Mouse (Mus musculus) c-Kit-negative CD71-positive TER-119-positive erythroid progenitor cells, embryonic 14.5 days (primary cell): ENCODE data around the gene Slc10a6.

ENCODE experiments used
- DNase-seq: peaks from one replicate; pipeline ENCODE4 v3.0.0-alpha.2; 2013; ENCODE audit warnings: low read depth, low spot score

Slc10a6 gene

GRCm38 (mm10) chr5:103617191-103617590 lies 12.0 kb downstream of the Slc10a6 start:
- DNase-seq, result no peak

- DNase-seq, result no peak
Measured at GRCm38 (mm10) chr5:103614356-103614755, 14.8 kb downstream of the Slc10a6 start.

GRCm38 (mm10) chr5:103612316-103612715 lies 16.9 kb downstream of the Slc10a6 start:
- no peak for DNase-seq

GRCm38 (mm10) chr5:103610856-103611472 lies 18.2 kb downstream of the Slc10a6 start:
- DNase-seq, result no peak

DNA sequence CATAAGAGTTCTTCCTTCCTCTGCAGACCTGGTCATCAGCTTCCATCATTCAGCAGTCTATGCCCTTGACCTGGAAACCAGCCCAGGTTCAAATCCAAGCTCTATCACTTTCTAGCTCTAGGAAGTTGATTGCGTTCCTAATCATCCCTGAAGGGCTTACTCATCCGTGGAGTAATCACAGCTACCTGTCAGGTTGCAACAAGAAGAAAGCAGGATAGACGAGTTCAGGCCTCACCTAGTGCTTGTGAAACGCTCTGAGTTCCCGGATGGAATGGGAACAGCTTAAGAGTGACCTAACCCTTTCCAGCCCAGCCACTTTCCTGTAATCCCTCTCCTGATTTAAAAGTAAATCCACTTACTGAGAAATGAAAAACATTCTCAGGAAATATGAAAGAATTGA lies 19.1 kb downstream of the Slc10a6 start:
- DNase-seq, result no peak

DNA sequence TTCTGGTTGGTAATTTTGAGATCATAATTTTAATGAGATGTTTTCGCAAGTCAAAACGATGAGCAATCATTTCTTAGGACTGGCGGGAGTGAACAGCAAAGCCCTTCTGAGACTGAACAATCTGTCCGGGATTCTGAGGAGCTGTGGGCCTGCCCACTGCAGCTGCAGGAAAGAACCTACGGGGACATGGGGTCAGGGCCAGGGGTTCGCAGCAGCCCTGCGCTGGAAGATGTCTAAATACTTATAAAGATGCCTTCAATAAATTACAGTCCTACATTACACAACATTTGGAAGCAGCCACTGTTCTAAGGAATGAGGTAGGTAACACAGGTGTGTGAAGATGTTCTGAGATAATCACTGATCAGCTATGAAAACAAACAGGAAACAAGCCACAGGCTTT lies 23.5 kb downstream of the Slc10a6 start:
- DNase-seq, result no peak

DNA sequence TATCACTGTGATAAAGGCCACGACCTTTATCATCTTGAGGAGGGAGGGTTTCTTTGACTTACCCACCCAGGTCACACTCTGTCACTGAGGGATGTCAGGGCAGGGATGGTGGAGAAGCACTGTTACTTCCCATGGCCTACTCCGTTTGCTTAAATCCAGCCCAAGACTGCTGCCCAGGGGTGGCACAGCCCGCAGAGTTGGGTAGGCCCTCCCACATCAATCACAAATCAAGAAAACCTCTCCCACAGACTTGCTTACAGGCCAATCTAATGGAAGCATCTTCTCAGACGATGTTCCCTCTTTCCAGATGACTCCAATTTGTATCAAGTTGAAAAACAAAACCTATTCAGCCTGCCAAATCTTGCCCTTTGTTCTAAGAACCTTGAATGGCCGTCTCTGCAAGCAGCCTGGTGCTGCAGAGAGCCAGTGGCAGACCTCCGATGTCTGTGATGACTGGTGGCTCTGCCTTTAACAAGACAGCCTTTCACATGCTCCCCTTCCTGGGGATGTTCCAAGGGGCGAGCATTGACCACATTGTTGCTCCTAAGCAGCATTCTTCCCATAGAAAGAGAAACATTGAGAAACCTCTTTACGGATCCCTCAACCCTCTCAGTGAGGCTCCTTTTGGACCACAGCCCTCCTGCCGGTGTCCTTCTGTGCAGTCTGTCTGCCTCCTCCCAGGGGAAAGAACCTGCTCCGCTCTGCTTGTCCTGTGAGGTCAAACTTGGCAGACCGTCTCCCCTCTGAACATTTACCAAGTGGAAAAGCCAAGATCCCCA lies 25.9 kb downstream of the Slc10a6 start:
- no peak for DNase-seq

- no peak for DNase-seq
Measured at GRCm38 (mm10) chr5:103598881-103599280, 30.3 kb downstream of the Slc10a6 start.

GRCm38 (mm10) chr5:103598264-103598663 lies 30.9 kb downstream of the Slc10a6 start:
- no peak for DNase-seq

DNA sequence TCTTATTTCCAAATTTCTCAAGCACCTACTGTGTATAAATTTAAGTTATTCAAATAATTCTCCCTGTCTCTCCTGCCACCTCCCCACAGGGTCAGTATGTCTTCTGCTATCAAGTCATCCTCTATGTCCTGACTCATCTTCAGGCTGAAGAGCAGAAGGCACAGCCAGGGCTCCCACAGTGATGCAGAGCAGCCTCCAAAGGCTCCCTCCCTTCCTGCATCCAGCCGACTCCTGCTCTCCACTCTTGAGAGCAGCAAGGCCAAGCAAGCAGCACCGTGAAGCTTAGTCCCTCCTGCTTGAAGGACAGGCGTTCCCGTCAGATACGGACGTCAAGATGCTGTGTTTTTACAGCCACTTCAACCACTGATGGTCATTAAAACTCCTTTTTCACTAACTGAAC lies 31.6 kb downstream of the Slc10a6 start:
- DNase-seq, result no peak

DNA sequence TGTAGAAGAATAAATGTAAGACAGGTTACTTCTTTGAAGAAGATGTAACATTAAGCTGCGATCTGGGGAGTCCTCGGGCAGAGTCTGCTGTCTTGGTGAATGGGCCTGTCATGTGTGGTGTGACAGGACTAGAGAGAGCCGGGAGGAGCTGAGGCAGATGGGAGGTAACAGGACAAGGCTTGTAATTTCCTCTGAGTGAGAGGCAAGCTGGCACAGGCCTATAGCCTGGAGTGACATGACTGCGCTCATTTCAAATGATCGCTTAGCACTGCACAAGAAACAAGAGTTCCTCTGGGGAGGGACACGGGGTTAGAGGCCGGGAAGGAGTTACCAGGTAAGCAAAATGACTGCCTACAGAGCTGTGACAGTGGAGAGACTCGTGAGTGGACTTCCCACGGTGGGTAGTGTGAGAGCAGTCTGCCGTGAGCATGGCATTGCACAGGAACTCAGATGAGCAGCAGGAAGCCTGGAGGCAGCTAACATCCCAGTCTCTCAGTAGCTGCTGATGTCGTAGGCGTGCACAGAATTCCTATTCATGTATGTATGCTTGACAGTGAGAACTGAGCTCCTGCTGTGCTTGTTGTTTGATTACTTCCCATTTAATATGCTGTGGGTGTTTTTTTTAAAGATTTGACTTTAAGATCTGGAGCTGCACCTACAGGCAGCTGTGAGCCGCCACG lies 32.6 kb downstream of the Slc10a6 start:
- DNase-seq, result no peak

DNA sequence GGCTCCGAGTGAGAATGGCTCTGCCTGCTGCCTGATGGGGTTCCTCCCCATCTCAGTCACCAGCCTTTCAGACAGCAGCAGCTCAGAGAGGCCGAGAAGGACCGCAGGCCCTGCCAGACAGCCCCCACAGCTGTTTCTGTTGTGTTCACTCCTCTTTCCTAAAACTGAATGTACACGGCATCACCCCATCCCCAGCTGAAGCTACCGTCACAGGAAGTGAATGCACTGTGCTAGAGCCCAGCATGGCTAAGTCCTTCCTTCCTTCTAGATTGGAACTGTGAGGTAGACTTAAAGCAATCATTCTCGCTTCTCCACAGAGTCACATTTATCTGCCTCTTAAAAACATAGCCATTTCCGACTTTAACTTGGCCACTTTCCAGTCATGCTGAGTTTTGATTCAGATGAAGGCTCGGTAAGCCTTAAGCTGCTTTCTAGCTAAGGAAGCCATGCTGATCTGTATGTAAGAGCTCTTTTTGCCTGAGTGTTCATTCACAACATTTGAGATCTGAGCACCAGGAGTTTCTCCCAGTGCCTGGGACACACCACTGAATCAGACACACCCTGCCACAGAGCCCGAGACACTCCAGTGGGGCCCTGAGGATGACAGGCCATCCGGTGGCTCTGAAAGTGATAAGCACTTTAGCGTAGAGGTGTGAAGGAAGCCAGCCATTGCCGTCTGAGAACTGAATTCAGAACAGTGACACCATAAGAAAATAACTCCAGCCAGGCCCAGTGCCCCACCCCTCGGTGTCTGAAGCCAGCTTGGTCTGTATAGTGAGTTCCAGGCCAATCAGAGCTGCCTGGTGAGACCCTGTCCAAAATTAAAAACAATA lies 33.6 kb downstream of the Slc10a6 start:
- no peak for DNase-seq

GRCm38 (mm10) chr5:103593575-103593974 lies 35.6 kb downstream of the Slc10a6 start:
- no peak for DNase-seq

GRCm38 (mm10) chr5:103592706-103593105 lies 36.5 kb downstream of the Slc10a6 start:
- no peak for DNase-seq

DNA sequence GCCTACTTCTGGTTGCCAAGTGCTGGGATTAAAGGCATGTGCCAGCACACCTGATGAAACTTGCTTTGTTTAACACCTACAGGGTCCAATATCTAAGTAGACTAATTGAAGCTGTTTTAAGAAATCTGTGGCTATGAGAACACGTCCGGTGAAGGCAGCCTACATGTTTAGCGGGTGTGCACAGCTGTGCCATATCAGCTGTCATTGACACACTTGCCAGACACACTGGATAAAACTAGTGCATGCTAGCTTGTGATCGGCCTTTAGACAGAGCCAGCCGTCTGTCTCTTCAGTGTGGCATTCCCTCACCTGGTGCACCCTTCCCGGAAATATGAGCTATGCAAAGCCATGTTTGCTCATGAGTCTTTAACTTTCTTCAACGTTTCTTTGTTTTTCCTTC lies 37.4 kb downstream of the Slc10a6 start:
- no peak for DNase-seq

GRCm38 (mm10) chr5:103587219-103587618 lies 42.0 kb downstream of the Slc10a6 start:
- no peak for DNase-seq

DNA sequence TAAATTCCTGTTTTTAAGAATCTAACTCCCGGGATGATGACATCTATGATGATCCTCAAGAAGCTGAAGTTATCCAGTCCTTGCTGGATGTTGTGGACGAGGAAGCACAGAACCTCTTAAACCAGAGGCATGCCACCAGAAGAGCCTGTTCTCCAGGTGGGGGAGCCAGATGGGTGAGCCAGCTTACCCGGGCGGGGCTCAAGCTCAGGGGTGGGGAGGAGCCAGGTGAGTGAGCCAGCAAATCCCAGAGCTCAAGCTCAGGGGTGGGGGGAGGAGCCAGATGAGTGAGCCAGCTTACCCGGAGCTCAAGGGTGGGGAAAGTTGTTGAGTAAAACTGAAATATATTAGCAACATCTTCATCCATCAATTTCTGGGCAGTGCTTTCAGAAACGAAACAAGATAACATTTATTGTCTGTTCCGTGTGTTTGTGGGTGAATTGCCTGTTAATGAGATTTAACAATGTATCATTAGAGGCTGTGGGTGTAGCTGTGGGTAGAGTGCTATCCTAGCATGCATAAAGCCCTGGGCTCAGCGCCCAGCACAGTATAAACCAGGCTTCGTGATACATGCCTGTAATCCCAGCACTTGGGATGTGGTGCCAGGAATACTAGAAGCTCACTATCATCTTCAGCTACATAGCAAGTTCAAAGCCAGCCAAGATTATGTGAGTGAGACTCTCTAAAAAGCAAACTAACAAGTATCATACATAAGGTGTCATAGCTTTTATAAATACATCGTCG lies 49.4 kb downstream of the Slc10a6 start:
- DNase-seq, result no peak

DNA sequence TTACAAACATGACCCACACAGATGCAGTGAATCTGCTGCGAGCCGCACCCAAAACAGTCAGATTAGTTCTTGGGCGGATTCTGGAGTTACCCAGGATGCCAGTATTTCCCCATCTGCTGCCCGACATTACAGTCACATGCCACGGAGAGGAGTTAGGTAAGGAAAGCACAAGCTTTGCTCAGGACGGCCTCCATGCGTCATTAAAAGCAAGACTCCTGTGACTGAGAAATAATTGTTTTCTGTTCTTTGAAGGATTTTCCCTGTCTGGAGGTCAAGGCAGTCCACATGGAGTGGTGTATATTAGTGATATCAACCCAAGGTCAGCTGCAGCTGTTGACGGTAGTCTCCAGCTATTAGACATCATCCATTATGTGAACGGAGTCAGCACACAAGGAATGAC lies 59.8 kb downstream of the Slc10a6 start:
- DNase-seq, result no peak

DNA sequence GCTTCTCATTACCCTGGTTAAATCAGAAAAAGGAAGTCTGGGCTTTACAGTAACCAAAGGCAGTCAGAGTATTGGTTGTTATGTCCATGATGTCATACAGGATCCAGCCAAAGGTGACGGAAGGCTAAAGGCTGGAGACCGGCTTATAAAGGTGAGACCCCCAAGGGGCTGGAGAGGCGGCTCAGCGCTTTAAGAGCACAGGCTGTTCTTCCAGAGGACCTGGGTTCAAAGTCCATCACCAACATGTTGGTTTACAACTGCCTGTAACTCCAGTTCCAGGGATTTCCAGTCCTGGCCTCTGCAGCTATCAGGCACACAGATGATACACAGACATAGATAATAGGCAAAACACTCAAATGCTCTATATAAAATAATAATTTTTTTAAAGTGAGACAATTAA lies 61.2 kb downstream of the Slc10a6 start:
- DNase-seq, result no peak

- DNase-seq, result no peak
Measured at GRCm38 (mm10) chr5:103560546-103560945, 68.7 kb downstream of the Slc10a6 start.
